Mouse (Mus musculus): ENCODE data around the gene H13. TPM values are rescaled to one million over a fixed set of nuclear protein-coding genes. Genes with fewer than 3 reads are reported as not detected.
A peak's percentile ranks its signal among the peaks of the same experiment; 100 is the strongest.

Gene H13
- total RNA-seq, 1 experiment from 2014 or later: 74.4 TPM

DNA sequence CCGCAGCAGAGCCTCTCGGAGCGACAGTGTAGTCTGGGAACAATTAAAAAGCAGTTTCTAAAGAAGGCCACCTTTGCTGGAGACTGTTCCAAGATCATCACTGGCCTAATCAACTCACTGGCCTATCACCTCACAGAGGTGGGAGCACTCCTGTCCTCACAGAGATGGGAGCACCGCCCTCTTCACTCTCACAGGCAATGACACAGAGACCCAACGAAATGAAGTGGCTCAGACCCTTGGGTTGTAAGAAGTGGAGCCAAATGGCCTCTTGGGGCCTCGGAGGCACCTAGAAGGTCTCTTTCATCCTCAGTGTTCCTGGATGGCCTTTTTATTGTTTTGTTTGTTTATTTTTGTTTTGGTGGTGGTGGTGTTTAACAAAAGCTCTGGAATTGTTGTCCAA is 57.0 kb downstream of the H13 start:
- ATAC-seq (replicated peaks; ENCODE audit: insufficient number of reproducible peaks, low FRiP score, low TSS enrichment, poor library complexity, severe bottlenecking): no peak

DNA sequence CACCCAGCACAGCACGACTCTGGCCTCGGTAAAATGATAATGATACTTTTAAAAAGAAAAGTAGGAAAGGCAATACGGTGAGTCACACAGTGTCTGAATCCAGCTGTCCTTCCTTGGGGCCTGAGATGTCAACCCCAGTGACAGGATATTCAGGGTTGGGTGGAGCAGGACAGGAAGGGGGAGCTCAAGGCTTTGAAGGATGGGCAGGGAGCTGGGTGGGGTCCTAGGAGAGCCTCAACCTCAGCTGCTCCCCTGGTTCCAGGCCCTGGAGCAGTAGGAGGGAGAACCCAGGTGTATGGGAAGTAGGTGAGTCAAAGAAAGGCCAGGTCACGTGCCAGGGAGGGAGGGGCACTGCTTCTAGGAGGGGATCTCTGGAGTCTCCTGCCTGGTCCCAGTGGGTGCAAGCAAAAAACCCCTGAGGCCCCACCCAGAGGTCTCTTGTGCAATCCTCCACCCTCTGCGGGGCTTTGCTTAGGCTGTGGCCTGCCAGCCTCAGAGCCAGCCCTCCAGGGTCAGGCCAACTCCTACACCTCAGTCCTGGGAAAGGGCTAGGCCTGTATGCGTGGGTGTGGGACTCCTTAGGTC is 57.6 kb downstream of the H13 start:
- no peak for ATAC-seq (replicated peaks; ENCODE audit: insufficient number of reproducible peaks, low FRiP score, low TSS enrichment, poor library complexity, severe bottlenecking)

DNA sequence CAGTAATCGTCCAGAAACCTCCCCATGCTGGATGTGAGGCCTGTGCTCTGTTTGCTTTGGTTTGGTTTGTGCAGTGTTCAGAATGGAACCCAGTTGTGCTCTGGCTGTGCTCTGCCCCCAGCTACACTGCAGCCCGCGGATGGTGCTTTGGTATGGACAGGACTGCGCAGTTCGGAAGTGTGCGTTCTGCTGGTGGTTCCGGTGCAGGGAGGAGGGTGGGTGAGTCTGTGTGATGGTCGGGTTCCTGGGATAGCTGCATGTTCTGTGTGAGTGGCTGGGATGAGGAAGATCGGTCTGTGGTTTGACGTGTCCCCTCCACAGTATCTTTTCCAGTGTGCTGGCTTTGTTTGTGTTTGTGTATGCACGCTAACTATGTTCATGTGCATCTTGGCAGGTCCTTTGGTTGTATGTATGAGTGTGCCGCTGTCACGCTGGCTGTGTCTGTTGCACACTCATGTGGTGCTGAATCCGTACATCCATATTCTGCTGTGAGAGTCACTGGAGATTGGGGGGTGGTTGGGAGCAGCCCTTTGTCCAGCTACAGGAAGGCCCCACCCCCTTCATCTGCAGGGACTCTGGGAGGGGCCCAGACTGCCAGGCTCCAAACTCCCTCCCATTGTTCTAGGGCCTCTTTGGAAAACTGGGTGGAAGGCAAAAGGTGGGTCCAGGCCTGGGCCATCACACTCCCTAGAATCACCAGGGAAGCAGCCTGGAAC is 58.7 kb downstream of the H13 start:
- ATAC-seq (replicated peaks; ENCODE audit: insufficient number of reproducible peaks, low FRiP score, low TSS enrichment, poor library complexity, severe bottlenecking): no peak

DNA sequence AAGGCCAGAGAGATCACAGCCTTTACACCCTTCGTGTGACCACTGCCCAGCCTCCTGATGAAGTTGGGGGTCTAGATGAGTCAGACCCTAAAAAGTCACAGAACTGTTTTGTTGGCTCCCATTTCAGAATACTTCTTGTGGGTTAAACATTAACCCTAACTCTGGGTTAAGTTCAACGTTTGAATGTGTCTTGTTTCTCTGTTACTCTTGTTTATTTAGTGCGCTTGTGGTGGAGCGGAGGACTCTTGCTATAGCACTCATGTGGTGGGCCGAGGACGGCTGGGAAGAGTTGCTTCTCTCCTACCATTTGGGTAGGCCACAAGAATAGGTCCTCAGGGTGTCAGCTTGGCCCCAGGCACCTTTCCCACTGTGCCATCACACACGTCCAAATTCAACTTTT is 59.3 kb downstream of the H13 start:
- ATAC-seq (replicated peaks; ENCODE audit: insufficient number of reproducible peaks, low FRiP score, low TSS enrichment, poor library complexity, severe bottlenecking): no peak

DNA sequence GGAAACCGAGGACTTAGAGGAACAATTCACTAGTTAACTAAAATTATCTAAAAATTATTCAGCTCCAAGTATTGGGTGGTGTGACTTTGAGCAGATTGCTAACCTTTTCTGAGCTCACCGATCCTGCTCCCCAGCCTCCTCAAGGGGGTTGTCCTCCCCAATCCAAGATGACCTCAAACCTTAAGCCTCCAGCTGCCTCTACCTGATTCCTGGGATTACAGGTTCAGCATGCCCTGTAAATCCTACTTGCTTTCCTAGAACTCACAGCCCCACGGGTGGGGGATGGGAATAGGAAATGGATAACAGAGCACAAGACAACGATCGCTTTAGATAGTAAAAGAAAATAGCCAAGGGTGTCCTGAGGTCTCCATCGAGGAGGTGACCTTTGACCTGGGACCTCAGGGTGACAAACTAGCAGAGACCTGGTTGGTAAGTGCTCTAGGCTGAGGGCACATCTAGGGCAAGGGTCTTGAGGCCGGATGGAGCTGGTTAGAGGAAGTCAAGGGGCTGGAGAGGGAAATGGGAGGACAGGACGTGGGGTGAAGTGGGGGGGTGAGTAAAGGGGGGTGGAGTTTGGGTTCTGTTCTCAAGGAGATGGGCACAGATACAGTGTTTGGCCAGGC is 59.9 kb downstream of the H13 start:
- no peak for ATAC-seq (replicated peaks; ENCODE audit: insufficient number of reproducible peaks, low FRiP score, low TSS enrichment, poor library complexity, severe bottlenecking)

DNA sequence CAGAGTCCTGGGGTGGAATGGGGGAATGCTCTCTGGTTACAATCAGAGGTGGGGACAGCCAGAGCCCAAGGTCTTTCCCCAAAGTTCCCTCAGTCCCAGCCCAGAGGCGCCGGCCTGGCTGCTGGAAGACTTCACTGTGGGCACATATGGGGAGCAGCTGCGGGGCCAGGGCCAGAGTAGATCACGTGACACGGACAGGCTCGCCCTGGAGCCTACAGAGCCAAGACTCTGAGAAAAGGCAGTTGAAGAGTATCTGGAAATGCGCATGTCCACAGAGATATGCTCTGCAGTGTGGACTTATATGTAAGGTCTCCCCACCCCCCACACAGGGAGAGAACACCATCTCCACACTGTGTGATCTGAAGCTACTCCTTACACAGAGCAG is 60.4 kb downstream of the H13 start:
- ATAC-seq (replicated peaks; ENCODE audit: insufficient number of reproducible peaks, low FRiP score, low TSS enrichment, poor library complexity, severe bottlenecking): no peak

DNA sequence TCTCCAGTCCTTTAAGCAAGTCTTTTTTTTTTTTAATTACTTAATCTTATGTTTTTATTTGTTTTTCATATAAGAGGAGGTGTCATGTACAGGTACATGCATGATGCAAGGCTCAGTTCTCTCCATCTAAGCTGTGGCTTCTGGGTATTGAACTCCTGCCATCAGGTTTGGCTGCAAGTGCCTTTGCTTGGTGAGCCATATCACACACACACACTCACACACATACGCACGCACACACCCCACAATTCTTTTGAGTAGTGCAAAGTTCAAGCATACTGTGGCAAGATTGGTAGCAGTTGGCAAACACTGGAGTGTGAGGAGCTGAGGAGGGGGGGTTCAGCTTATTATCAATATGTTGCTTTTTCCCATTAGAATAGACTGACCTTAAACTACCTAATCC is 63.9 kb downstream of the H13 start:
- ATAC-seq (replicated peaks; ENCODE audit: insufficient number of reproducible peaks, low FRiP score, low TSS enrichment, poor library complexity, severe bottlenecking): no peak

DNA sequence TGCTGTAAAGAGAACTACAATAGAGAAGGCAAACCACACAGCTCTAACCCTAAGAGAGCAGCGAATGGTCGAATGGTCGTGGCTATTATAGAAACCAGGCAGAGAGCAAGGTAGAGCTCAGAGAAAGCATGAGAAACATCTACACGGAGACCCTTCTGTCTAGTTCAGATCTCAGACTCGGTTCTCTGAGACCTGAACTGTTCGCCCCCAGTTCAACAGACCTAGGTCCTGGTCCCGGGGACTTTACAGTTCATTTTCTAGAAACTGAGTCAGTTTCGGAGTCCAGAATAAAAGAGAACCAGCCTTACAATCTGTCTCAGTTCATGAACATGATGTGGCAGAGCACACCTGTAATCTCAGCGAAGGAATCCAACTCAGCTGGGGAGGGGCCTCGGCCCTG is 65.2 kb downstream of the H13 start:
- ATAC-seq (replicated peaks; ENCODE audit: insufficient number of reproducible peaks, low FRiP score, low TSS enrichment, poor library complexity, severe bottlenecking): no peak

DNA sequence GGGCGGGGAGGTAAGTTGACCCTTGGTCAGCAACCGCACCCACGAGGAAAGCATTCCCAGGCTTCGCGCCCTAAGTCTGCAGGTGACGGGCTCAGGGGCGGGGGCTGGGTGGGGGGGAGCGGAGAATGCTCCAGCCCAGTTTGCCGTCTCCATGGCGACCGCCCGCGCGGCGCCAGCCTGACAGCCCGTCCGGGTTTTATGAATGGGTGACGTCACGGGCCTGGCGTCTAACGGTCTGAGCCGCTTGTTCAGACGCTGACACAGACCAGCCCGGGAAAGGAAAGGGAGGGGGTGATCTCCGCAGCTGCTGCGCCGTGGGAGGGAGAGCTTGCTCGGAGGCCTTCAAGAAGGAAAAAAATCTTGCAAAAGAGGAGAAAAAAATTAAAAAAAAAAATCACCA is 65.7 kb downstream of the H13 start:
- no peak for ATAC-seq (replicated peaks; ENCODE audit: insufficient number of reproducible peaks, low FRiP score, low TSS enrichment, poor library complexity, severe bottlenecking)

DNA sequence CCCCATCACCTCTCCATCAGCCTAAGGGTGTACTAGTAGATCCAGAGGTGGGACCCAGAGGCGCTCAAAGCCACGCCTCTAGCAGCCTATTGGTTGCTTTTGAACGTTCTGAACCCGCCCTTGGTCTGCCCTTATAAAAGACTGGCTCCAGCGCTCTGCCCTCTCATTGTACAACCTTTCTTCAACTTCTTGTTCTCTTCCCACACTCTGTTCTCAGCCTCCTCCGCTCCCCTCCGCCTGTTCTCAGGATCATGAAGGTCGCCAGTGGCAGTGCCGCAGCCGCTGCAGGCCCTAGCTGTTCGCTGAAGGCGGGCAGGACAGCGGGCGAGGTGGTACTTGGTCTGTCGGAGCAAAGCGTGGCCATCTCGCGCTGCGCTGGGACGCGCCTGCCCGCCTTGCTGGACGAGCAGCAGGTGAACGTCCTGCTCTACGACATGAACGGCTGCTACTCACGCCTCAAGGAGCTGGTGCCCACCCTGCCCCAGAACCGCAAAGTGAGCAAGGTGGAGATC is 66.9 kb downstream of the H13 start, which contains the start of gene Id1:
TSS of gene Id1 (plus strand) at position 162 of the 512 bp plus-strand sequence.
- ATAC-seq (replicated peaks; ENCODE audit: insufficient number of reproducible peaks, low FRiP score, low TSS enrichment, poor library complexity, severe bottlenecking): peak; percentile 89

DNA sequence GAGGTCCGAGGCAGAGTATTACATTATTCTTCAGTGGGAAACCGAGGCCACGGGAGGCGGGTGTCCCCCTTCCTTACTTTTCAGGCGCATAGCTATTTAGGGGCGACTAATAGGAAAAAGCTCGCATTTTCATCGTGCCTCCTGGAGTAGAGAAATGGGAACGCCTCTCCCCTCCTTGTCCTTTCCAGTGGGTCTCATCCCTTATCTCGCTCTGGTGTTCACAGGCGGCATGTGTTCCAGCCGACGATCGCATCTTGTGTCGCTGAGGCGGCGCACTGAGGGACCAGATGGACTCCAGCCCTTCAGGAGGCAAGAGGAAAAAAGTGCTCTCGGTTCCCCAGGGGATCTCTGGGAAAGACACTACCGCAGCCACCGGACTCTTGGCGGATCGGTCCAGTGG is 67.5 kb downstream of the H13 start:
- ATAC-seq (replicated peaks; ENCODE audit: insufficient number of reproducible peaks, low FRiP score, low TSS enrichment, poor library complexity, severe bottlenecking): no peak

DNA sequence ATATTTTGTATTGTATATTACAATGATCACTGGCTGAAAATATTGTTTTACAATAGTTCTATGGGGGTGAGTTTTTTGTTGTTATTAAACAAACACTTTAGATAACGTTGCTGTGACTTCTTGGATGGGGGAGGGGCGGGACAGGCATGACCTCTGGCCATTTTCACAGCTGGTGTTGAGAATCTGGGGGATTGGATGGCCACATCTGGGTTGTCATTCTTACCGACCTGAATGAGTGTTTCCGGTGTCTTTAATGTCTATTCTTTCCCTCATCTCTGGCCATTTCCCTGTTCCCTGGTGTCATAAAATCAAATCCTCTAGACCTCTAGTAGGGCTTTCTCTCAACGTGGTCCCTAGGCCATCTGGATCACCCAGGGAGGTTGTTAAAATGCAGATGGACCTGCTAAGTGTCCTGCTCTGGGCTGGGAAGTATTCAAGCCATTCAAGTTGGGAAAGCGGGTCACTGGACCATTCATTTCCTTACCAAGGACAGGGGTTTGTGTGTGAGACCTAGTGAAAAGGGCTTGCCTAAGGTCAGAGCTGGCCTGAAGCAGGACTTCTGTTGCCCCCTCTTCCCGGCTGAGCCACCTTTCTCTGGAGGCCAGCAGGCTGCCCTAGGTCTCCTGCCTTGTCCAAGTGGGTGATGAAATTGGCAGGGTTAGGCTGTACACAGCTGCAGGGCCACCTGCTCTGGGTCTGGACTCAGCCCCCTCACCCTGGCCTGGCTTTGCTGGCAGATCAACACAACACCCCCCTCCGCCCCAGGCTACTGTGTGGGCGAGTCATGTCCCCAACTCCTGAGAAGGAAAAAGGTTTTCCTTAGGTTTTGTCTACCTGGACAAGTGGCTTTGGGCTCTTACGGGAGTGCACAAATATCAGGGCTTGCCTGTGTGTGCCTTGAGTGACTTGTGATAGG is 68.3 kb downstream of the H13 start:
- ATAC-seq (replicated peaks; ENCODE audit: insufficient number of reproducible peaks, low FRiP score, low TSS enrichment, poor library complexity, severe bottlenecking): no peak

DNA sequence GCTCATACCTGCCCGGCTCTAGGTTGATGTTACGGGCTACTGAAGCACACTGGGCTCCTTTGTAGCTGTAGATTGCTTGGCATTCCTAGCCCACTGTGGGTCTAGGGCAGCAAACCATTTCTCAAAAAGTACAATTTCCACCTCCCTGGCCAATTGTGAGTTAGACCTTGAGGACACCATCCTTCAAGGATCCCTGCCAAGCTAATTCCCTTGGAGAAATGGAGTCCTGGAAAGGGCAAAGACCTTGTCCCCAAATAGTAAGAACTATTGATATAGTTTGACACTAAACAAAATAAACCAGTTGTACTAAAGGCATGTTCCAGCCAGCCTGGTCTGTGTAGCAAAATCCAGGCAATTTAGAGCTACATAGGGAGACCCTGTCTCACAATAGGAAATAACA is 69.1 kb downstream of the H13 start:
- no peak for ATAC-seq (replicated peaks; ENCODE audit: insufficient number of reproducible peaks, low FRiP score, low TSS enrichment, poor library complexity, severe bottlenecking)

DNA sequence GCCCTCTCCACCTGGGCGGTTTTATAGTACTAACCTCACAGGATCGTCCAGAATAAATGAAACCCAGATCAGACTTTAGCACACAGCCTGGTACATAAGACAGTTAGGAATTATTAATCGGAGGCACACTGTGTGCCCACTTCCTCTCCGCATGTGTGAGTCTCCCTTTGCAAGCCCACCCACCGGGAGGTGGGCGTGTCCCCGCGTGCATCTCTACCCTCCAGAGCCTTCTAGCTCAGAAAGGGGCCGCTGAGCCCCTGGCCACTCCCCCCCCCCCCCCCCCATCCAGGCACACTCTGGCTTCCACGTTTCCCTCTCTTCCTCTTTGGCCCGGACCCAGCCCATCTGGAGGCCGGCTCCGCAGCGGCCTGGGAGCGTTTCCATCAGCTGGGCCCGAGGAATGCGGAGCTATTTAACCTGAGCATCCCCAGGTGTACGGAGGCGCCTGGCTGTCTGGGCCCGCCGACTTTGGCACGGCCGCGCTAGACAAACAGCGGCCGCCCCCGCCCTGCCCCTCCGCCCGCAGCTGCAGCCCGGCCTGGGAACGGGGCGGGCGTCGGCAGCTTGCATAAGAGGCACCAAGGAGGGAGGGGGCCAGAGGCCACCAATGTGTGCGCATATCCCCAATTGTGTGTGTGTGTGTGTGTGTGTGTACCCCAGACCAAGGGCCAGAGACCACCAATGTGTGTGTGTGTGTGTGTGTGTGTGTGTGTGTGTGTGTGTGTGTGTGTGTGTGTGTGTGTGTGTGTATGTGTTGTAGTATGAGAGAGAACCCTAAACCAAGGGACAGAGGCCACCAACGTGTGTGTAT is 70.0 kb downstream of the H13 start:
- no peak for ATAC-seq (replicated peaks; ENCODE audit: insufficient number of reproducible peaks, low FRiP score, low TSS enrichment, poor library complexity, severe bottlenecking)

DNA sequence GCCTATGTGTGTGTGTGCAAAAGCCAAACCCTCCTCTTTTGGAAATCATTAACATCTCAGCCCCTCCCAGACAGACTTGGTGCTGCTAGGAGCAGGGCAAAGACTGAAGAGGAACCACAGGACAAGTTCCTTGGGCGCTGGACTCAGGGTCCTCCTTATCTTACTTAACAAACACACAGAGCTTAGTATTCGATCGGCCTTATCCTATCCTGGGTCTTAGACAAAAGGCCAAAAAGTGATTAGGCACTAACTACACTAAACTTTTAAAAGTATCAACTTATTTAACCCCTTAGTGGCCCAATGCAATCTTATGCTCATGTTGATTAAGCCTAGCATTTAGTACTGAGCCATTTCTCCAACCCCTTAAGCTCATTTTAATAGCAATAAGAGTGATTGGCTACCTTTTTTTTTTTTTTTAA is 70.6 kb downstream of the H13 start:
- 0 out of 2 replicates have a peak, but pooled peaks have one; percentile 19 for ATAC-seq (replicated peaks; ENCODE audit: insufficient number of reproducible peaks, low FRiP score, low TSS enrichment, poor library complexity, severe bottlenecking)

DNA sequence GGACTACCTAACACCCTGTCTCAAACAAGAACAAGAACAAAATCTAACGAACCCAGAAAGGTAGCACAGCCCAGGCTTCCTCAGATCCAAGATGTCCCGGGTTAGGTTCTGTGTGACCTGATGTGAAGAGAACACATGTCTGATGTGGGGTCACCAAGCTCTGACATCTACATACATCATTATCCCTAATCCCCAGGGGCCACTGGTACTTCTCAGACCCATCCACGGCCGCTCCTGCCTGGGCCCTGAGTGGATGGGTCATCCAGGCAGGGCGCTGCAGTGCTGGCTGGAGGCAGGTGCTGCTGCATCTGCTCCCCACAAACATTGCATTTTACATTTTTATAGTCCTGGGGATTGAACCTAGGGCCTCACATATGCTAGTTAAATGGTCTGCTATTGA is 71.2 kb downstream of the H13 start:
- no peak for ATAC-seq (replicated peaks; ENCODE audit: insufficient number of reproducible peaks, low FRiP score, low TSS enrichment, poor library complexity, severe bottlenecking)

DNA sequence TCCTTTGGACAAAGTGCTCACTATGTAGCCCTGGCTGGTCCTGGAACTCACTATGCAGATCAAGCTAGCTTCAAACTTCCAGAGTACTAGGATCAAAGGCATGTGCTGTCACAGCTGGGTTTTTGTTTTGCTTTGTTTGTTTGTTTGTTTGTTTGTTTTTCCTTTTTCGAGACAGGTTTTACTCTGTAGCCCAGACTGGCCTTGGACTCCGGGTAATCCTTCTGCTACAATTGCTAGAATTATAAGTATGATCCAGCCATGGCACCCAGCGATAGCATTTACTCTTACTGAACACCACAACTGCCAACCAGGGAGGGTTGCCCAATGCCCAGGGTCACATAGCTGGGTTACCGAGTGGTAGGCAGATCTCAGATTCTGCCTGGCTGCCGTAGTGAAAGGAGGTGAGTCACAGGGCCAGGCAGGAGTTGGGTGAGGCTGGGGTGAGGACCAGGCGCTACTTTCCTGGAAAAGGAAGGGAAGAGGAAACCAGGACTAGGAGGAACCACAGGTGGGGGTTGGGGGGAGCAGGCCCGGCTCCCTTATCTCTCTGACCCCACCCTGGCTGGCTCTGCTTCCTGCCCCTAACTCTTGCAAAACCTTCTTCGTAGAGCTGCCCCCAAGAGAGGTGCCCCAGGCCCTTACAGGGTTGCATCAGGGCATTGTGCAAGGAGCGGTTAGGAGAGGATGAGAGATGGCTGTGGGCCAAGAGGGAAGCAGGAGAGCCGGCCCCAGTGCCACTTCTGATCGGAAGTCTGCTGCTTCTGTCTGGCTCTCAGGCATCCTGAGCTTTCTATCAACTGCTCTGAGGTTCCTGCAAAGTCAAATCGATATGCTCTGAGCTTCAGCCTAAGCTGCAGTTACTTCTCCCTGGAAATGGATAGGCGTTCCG is 72.1 kb downstream of the H13 start:
- ATAC-seq (replicated peaks; ENCODE audit: insufficient number of reproducible peaks, low FRiP score, low TSS enrichment, poor library complexity, severe bottlenecking): peak; percentile 80

Data from monocyte, adult 5-6 weeks (primary cell).